Mouse (Mus musculus) cerebellum, adult 2 months (tissue): ENCODE measurements around the gene Fbxl3. TPM values are rescaled to one million over a fixed set of nuclear protein-coding genes. Genes with fewer than 3 reads are reported as not detected.

Experiments used
- DNase-seq, 2 experiments: peaks; one replicate each; pipeline ENCODE4 v3.0.0; 2021
- H3K27ac ChIP-seq: fragments of 200-500 bp; 2 replicates; pipeline ENCODE4 v1.5.1; 2012; ENCODE audit warnings: low read length, control low read depth, inconsistent platforms; ENCODE audit not compliant: insufficient read depth
- H3K27me3 ChIP-seq: fragments of 200-500 bp; 2 replicates; pipeline ENCODE4 v1.6.1; 2012; ENCODE audit warnings: inconsistent platforms, mild to moderate bottlenecking, low read length, moderate library complexity; ENCODE audit not compliant: control insufficient read depth, insufficient read depth
- H3K4me1 ChIP-seq: fragments of 200-500 bp; 2 replicates; pipeline ENCODE4 v1.6.1; 2011; ENCODE audit warnings: low read length; ENCODE audit not compliant: control insufficient read depth, insufficient read depth
- H3K4me3 ChIP-seq: fragments of 200-500 bp; replicated peaks from 2 replicates; pipeline ENCODE3; 2011; ENCODE audit warnings: mild to moderate bottlenecking, low read depth, low read length, control low read depth; ENCODE audit not compliant: insufficient read depth
- CTCF ChIP-seq: fragments of 200-500 bp; IDR thresholded peaks from 2 replicates; pipeline ENCODE4 v1.5.1; 2011; ENCODE audit warnings: low read depth, mild to moderate bottlenecking, control low read depth, low read length, moderate library complexity, borderline replicate concordance; ENCODE audit not compliant: insufficient read depth
- POLR2A ChIP-seq: fragments of 200-500 bp; IDR thresholded peaks from 2 replicates; pipeline ENCODE4 v1.6.1; 2011; ENCODE audit warnings: low read length, control low read depth, borderline replicate concordance; ENCODE audit not compliant: insufficient read depth
- WGBS: fragments of 180-500 bp; shearing (Covaris S2); methylation state at CpG from one replicate; pipeline ENCODE4 v1.1.7; 2018; 5-methylcytosine and 5-hydroxymethylcytosine counted together
- polyA plus RNA-seq: library from polyadenylated mRNA; depleted of rRNA; stranded (reverse); fragments of >200 nt; gene quantifications from 2 replicates; pipeline ENCODE4 v1.2.3, GENCODE M21; 2012

The Fbxl3 gene
- polyA plus RNA-seq, 1 experiment, result 141 TPM

DNA sequence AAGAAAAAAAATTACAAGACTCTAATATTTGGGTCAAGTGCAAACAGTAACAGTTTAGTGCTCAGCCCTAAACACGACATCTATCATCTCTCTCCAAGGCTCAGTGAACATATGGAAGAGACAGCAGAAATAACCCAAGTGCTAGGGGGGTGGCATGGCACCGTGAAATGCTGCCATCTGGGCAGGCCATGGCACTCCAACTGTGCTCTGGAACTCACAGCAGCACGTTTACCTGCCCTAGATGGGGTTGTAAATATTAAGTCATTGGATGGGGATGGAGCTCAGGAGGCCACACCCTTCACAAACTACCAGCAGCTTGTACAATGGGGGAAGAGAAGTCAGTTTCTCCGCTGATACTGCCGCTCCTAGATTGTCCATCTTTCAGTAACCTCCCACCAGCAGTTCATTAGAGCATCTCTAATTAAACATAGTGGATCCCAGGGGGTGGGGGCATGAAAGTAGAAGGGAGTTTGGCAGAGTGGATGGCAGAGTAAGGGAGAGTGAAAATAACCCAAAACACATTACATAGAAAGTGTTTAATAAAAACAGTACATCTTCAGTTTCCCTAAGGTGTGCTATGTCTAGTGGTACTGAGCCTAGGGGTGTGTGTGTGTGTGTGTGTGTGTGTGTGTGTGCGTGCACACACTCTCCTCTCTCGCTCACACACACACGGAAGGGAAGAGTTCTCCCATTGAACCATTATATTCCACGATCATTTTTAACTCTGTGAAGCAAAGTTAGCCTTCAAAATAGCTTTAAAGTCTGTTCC lies 20.0 kb downstream of the Fbxl3 start:
- 22% methylated on average over 9 of the region's 9 CpGs for WGBS
- peak overlapping the region; percentile 12; the same call in 1 of the 2 replicates for H3K27ac ChIP-seq
- no peaks in the 10 kb centered on the region for H3K27me3 ChIP-seq
- H3K4me3 ChIP-seq, result no peak overlapping the region
- peak; percentile 86 to 93 for DNase-seq
- peaks cover 19% of the 10 kb centered on the region for H3K4me1 ChIP-seq
- TF ChIP-seq POLR2A, result no peak
- TF ChIP-seq CTCF, result no peak

DNA sequence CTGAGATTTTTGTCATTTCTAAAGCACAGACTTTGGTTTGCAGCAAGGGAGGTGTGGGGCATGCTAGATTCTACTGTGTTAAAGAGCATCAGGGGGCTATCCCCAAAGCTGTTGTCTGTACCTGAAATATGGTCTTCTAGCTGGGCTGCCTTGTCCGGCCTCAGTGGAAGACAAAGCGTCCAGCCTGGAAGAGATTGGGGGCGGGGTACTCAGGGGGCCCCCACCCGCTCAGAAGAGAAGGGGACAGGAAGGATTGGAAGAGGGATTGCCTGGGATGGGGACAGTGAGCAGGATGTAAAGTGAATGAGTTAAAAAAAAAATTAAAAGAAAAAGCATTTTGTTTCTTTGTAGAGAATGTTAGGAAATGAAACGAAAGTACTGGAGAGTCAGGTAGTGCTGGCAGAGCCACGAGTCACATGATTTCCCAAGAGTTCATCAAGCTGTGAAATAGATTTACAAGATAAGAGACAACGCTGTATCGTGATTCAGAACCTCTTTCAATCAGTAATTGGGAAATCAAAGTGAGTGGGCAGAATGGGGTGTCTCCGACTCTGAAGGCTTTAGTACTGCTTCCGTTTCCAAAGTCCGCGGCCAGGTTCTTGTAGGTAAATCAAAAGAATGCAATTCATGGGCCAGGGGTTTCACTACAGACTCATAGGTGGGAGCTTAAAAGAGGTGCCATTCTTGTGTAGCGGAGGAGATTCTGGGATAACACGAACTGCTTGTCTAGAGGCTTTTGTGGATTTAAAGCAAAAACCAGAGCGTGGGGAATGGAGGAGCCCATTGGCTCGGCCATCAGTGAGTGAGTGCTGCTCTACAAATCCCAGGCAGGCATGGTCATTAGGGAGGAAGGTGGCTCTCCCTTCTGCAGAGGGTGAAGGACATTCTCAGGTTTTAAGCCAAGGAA lies 21.1 kb downstream of the Fbxl3 start:
- no peaks in the 10 kb centered on the region for H3K27me3 ChIP-seq
- H3K4me3 ChIP-seq, result peak overlapping the region; percentile 9
- TF ChIP-seq POLR2A (no peak), CTCF (no peak)
- peak overlapping the region; percentile 92 for H3K27ac ChIP-seq
- 48% methylated on average over 16 of the region's 16 CpGs for WGBS
- H3K4me1 ChIP-seq, result peaks cover 20% of the 10 kb centered on the region
- DNase-seq, result peak; percentile 47 to 49

DNA sequence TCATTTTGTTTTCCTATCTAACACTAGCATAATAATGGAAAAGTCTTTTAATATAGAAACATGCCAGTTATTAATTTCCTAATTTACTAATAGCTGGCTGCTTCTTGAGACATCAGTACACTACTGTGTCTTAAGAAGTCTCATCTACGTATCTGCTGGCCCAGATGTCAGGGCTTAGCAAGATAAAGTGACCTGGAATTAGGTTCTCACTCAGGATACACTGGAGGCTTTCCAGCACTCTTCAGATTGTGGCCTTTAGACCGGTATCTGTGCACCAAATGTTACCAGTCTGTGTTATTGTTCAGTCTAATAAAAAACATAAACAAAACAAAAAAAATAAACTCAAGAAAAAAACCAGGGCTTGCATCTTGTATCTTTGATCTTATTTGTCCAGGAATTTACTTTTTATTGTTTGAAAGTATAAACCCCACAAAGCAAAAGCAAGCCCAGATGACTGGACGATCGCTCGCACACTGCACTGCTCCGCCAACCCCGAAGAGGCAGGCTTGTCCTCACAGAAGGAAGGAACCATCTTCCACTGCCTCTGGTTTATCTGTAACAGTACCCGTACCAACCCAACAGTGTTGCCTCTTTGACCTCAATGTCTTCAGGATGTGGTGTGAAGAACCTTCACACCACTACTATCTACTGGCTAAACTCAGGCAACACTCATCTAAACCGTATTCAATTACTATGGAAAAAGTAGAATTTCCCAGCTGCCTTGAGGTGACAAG lies 21.9 kb downstream of the Fbxl3 start:
- no peak for DNase-seq

DNA sequence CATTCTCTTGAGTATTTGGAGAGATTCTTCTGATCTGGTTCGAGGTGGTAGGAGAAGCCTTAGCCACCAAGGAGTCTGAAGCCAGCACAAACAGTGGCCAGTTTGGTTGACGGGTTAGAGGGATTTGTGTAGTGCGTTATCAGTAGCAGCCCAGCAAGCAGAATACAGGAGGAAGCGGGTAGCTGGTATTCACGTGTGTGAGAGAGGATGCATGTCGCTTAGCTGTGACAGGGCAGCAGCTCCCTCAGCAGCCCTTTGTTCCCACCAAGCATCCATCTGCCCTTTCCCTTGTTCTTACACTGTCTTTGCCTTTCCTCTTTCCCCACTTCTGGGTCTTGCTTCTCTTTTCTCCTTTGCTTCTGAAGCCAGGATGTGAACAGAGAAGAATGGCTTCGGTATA lies 24.2 kb downstream of the Fbxl3 start:
- Histone ChIP-seq H3K27me3 (no peaks in the 10 kb centered on the region), H3K4me1 (peaks cover 25% of the 10 kb centered on the region), H3K27ac (no peak overlapping the region), H3K4me3 (no peak overlapping the region)
- 82% methylated on average over 7 of the region's 7 CpGs for WGBS
- TF ChIP-seq CTCF (no peak), POLR2A (no peak)
- no peak for DNase-seq

More for the DNA sequence above, 21.9 kb downstream of the Fbxl3 start:
- whole genome bisulfite sequencing, result 68% methylated on average over 9 of the region's 9 CpGs
- Histone ChIP-seq H3K27me3 (no peaks in the 10 kb centered on the region), H3K4me3 (no peak overlapping the region), H3K4me1 (peaks cover 25% of the 10 kb centered on the region), H3K27ac (peak overlapping the region; percentile 92)
- no peak for TF ChIP-seq POLR2A
- no peak for TF ChIP-seq CTCF

DNA sequence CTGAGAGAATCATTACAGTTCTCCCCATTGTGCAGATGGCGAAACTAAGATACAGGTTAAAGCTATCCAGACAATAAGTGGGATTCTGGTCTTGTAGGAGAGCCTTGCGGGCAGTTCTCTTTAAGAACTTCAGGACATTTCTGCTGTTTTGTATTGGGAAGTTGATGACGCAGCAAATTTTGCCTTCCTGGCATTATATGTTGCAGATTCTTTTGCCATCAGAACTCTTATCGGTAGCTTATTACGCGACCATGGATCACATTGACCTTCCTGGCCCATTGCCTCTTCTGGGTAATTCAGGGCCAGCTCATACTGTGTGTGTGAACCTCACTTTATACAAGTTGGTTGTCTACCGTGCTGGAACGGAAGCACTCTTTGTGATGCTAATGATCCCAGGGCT lies 25.5 kb downstream of the Fbxl3 start:
- TF ChIP-seq POLR2A (no peak), CTCF (no peak)
- Histone ChIP-seq H3K4me1 (peaks cover 21% of the 10 kb centered on the region), H3K27ac (no peak overlapping the region), H3K4me3 (no peak overlapping the region), H3K27me3 (no peaks in the 10 kb centered on the region)
- 83% methylated on average over 8 of the region's 8 CpGs for WGBS
- no peak for DNase-seq

DNA sequence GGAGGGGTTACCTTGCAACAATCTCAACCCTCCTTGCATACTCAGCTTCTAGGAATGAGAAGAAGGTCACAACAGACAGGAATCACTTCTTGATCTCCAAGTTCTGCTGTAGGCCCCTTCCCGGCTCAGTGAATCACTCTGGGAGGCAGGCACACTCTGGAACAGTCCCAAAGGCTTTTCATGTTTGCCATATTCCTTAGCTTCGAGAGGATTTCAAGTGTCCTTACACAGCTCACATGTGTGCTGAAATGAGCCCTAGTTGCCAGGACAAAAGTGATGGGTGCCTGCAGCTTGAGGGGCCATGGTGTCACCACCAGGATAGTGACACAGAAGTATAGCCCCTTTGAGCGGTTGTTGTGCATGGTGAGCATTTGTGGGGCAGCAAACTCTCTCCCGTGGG lies 26.6 kb downstream of the Fbxl3 start:
- 64% methylated on average over 4 of the region's 4 CpGs for WGBS
- no peak for TF ChIP-seq POLR2A
- no peak for TF ChIP-seq CTCF
- H3K27ac ChIP-seq, result no peak overlapping the region
- H3K4me1 ChIP-seq, result peaks cover 14% of the 10 kb centered on the region
- no peak overlapping the region for H3K4me3 ChIP-seq
- DNase-seq, result no peak
- no peaks in the 10 kb centered on the region for H3K27me3 ChIP-seq

DNA sequence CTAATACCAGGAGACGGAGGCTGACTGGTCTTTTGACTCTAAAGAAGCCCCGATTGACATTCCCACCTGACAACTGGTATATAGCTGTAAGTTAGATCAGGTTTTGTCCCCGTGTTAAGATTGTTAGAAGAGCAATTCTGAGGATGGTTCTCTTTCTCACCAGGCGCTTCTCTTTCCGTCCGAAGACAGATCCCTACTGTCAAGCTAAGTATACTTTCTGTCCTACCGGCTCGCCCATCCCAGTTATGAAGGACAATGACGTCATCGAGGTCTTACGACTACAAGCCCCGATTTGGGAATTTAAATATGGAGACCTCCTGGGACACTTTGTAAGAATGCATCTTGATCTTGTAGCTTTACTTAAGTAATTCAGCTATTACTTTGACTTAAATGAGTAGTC lies 27.9 kb downstream of the Fbxl3 start:
- H3K27me3 ChIP-seq, result no peaks in the 10 kb centered on the region
- DNase-seq, result no peak
- WGBS, result 85% methylated on average over 12 of the region's 12 CpGs
- H3K4me3 ChIP-seq, result no peak overlapping the region
- TF ChIP-seq CTCF (no peak), POLR2A (no peak)
- H3K27ac ChIP-seq, result no peak overlapping the region
- H3K4me1 ChIP-seq, result peaks cover 6% of the 10 kb centered on the region
